Mouse (Mus musculus) thymus, postnatal 14 days (tissue): ENCODE measurements at regions not wholly inside any gene's neighbourhood (a gene's known extent, or its start where the extent isn't known, plus 50 kb on each side); places are given as distances from the start of the nearest gene placed in this dataset.

Experiments
- DNase-seq: peaks from one replicate; pipeline ENCODE4 v3.0.0; 2021

GRCm38 (mm10) chr7:70641217-70641616 is 274.7 kb upstream of the Nr2f2 start:
- DNase-seq: no peak

GRCm38 (mm10) chr7:70640574-70640973 is 274.0 kb upstream of the Nr2f2 start:
- DNase-seq: no peak

- no peak for DNase-seq
Measured at GRCm38 (mm10) chr7:70638161-70638560, 271.6 kb upstream of the Nr2f2 start.

GRCm38 (mm10) chr7:70634016-70634415 is 267.5 kb upstream of the Nr2f2 start:
- DNase-seq: no peak

- no peak for DNase-seq
Measured at GRCm38 (mm10) chr7:70633577-70633976, 267.0 kb upstream of the Nr2f2 start.

- DNase-seq: no peak
Measured at GRCm38 (mm10) chr7:70625643-70626231, 259.2 kb upstream of the Nr2f2 start.

GRCm38 (mm10) chr7:70624727-70625642 is 258.4 kb upstream of the Nr2f2 start:
- no peak for DNase-seq

GRCm38 (mm10) chr7:70624031-70624726 is 257.6 kb upstream of the Nr2f2 start:
- DNase-seq: no peak

GRCm38 (mm10) chr7:70619400-70619799 is 252.9 kb upstream of the Nr2f2 start:
- no peak for DNase-seq

GRCm38 (mm10) chr7:70618270-70618669 is 251.7 kb upstream of the Nr2f2 start:
- DNase-seq: no peak

- DNase-seq: no peak
Measured at GRCm38 (mm10) chr7:70606511-70606910, 240.0 kb upstream of the Nr2f2 start.

- DNase-seq: no peak
Measured at GRCm38 (mm10) chr7:70604471-70605174, 238.1 kb upstream of the Nr2f2 start.

- DNase-seq: no peak
Measured at GRCm38 (mm10) chr7:70593027-70593426, 226.5 kb upstream of the Nr2f2 start.

- no peak for DNase-seq
Measured at GRCm38 (mm10) chr7:70591361-70592256, 225.1 kb upstream of the Nr2f2 start.

- DNase-seq: no peak
Measured at GRCm38 (mm10) chr7:70589713-70590112, 223.2 kb upstream of the Nr2f2 start.

GRCm38 (mm10) chr7:70588061-70588460 is 221.5 kb upstream of the Nr2f2 start:
- DNase-seq: no peak

- DNase-seq: no peak
Measured at GRCm38 (mm10) chr7:70584480-70584879, 217.9 kb upstream of the Nr2f2 start.

- DNase-seq: peak; percentile 2
Measured at GRCm38 (mm10) chr7:70576112-70576910, 209.8 kb upstream of the Nr2f2 start.

- DNase-seq: no peak
Measured at GRCm38 (mm10) chr7:70575614-70576013, 209.1 kb upstream of the Nr2f2 start.

GRCm38 (mm10) chr7:70574194-70574593 is 207.7 kb upstream of the Nr2f2 start:
- DNase-seq: no peak

GRCm38 (mm10) chr7:70565034-70565433 is 198.5 kb upstream of the Nr2f2 start:
- DNase-seq: no peak
